Mouse (Mus musculus): ENCODE data around the gene Dkk1. TPM values are rescaled to one million over a fixed set of nuclear protein-coding genes. Genes with fewer than 3 reads are reported as not detected.
"Not testable (repeated sequence)": the region's sequence is repeated elsewhere in the genome, so short reads cannot be mapped to it uniquely, and the experiment has no call there.

Gene Dkk1
- polyA plus RNA-seq, 1 experiment from 2014 or later = 1.1 TPM

GRCm38 (mm10) chr19:30549854-30550647 is 586 bp upstream of the Dkk1 start:
- no peaks in the 10 kb centered on the region for H3K9me3 ChIP-seq (ENCODE audit: control insufficient read depth, low read length)
- H3K4me3 ChIP-seq (ENCODE audit: low read depth, low read length) = peak overlapping the region; percentile 36; the same call in 1 of the 2 replicates
- H3K27me3 ChIP-seq (ENCODE audit: control insufficient read depth, insufficient read depth, low read length) = peaks cover 30% of the 10 kb centered on the region
- H3K4me1 ChIP-seq (ENCODE audit: control insufficient read depth, insufficient read depth, low read length) = peaks cover 10% of the 10 kb centered on the region; the same call in 1 of the 2 replicates
- ATAC-seq (ENCODE audit: insufficient read depth, low FRiP score, low TSS enrichment) (0 out of 2 replicates have a peak, but pooled peaks have one; percentile 10), DNase-seq (ENCODE audit: low spot score) (peak; percentile 11)
- 1% methylated on average over 17 of the region's 17 CpGs for WGBS
- H3K4me2 ChIP-seq (ENCODE audit: low read depth) = peak overlapping the region; percentile 66
- H3K9ac ChIP-seq (ENCODE audit: low read length) = no peak overlapping the region; the same call in 1 of the 2 replicates
- no peak overlapping the region for H3K27ac ChIP-seq (ENCODE audit: low read depth, low read length)
- H3K36me3 ChIP-seq (ENCODE audit: control insufficient read depth, insufficient read depth, low read length) = no peaks in the 10 kb centered on the region

GRCm38 (mm10) chr19:30548411-30549043 is 938 bp downstream of the Dkk1 start:
- H3K27ac ChIP-seq (ENCODE audit: low read depth, low read length) = no peak overlapping the region
- under 1% methylated on average over 23 of the region's 23 CpGs for WGBS
- ATAC-seq (ENCODE audit: insufficient read depth, low FRiP score, low TSS enrichment) (peak; percentile 40; the same call in 1 of the 2 replicates), DNase-seq (ENCODE audit: low spot score) (peak; percentile 51)
- H3K9me3 ChIP-seq (ENCODE audit: control insufficient read depth, low read length) = no peaks in the 10 kb centered on the region
- peak overlapping the region; percentile 66 for H3K4me2 ChIP-seq (ENCODE audit: low read depth)
- peaks cover 10% of the 10 kb centered on the region; the same call in 1 of the 2 replicates for H3K4me1 ChIP-seq (ENCODE audit: control insufficient read depth, insufficient read depth, low read length)
- H3K4me3 ChIP-seq (ENCODE audit: low read depth, low read length) = peak overlapping the region; percentile 36
- peaks cover 30% of the 10 kb centered on the region for H3K27me3 ChIP-seq (ENCODE audit: control insufficient read depth, insufficient read depth, low read length)
- H3K9ac ChIP-seq (ENCODE audit: low read length) = no peak overlapping the region
- H3K36me3 ChIP-seq (ENCODE audit: control insufficient read depth, insufficient read depth, low read length) = no peaks in the 10 kb centered on the region

GRCm38 (mm10) chr19:30539365-30539941 is 10.0 kb downstream of the Dkk1 start:
- peak overlapping the region; percentile 42; the same call in 1 of the 2 replicates for H3K9ac ChIP-seq (ENCODE audit: low read length)
- not testable (repeated sequence) for H3K27me3 ChIP-seq (ENCODE audit: control insufficient read depth, insufficient read depth, low read length); H3K27ac ChIP-seq (ENCODE audit: low read depth, low read length); H3K36me3 ChIP-seq (ENCODE audit: control insufficient read depth, insufficient read depth, low read length); H3K4me1 ChIP-seq (ENCODE audit: control insufficient read depth, insufficient read depth, low read length); H3K9me3 ChIP-seq (ENCODE audit: control insufficient read depth, low read length); ATAC-seq (ENCODE audit: insufficient read depth, low FRiP score, low TSS enrichment)
- 1% methylated on average over 42 of the region's 44 CpGs for WGBS
- DNase-seq (ENCODE audit: low spot score) = peak; percentile 65
- H3K4me2 ChIP-seq (ENCODE audit: low read depth) = peak overlapping the region; percentile 50
- H3K4me3 ChIP-seq (ENCODE audit: low read depth, low read length) = peak overlapping the region; percentile 35

- Histone ChIP-seq H3K9ac (ENCODE audit: low read length) (no peak overlapping the region), H3K36me3 (ENCODE audit: control insufficient read depth, insufficient read depth, low read length) (no peaks in the 10 kb centered on the region), H3K9me3 (ENCODE audit: control insufficient read depth, low read length) (no peaks in the 10 kb centered on the region), H3K27me3 (ENCODE audit: control insufficient read depth, insufficient read depth, low read length) (no peaks in the 10 kb centered on the region), H3K4me3 (ENCODE audit: low read depth, low read length) (no peak overlapping the region), H3K4me1 (ENCODE audit: control insufficient read depth, insufficient read depth, low read length) (no peaks in the 10 kb centered on the region), H3K4me2 (ENCODE audit: low read depth) (no peak overlapping the region), H3K27ac (ENCODE audit: low read depth, low read length) (no peak overlapping the region)
- no peak for ATAC-seq (ENCODE audit: insufficient read depth, low FRiP score, low TSS enrichment)
- WGBS = 83% methylated on average over 6 of the region's 6 CpGs
- no peak for DNase-seq (ENCODE audit: low spot score)
Measured at GRCm38 (mm10) chr19:30516771-30517170, 32.7 kb downstream of the Dkk1 start.

- 49% methylated on average over 4 of the region's 4 CpGs for WGBS
- ATAC-seq (ENCODE audit: insufficient read depth, low FRiP score, low TSS enrichment) (no peak), DNase-seq (ENCODE audit: low spot score) (no peak)
- H3K36me3 ChIP-seq (ENCODE audit: control insufficient read depth, insufficient read depth, low read length) = no peaks in the 10 kb centered on the region
- no peaks in the 10 kb centered on the region for H3K4me1 ChIP-seq (ENCODE audit: control insufficient read depth, insufficient read depth, low read length)
- no peak overlapping the region for H3K9ac ChIP-seq (ENCODE audit: low read length)
- H3K4me2 ChIP-seq (ENCODE audit: low read depth) = no peak overlapping the region
- H3K4me3 ChIP-seq (ENCODE audit: low read depth, low read length) = no peak overlapping the region
- no peaks in the 10 kb centered on the region for H3K9me3 ChIP-seq (ENCODE audit: control insufficient read depth, low read length)
- no peaks in the 10 kb centered on the region for H3K27me3 ChIP-seq (ENCODE audit: control insufficient read depth, insufficient read depth, low read length)
- no peak overlapping the region for H3K27ac ChIP-seq (ENCODE audit: low read depth, low read length)
Measured at GRCm38 (mm10) chr19:30510481-30510880, 39.0 kb downstream of the Dkk1 start.

- Histone ChIP-seq H3K27me3 (ENCODE audit: control insufficient read depth, insufficient read depth, low read length) (no peaks in the 10 kb centered on the region), H3K4me2 (ENCODE audit: low read depth) (no peak overlapping the region), H3K36me3 (ENCODE audit: control insufficient read depth, insufficient read depth, low read length) (no peaks in the 10 kb centered on the region), H3K9me3 (ENCODE audit: control insufficient read depth, low read length) (no peaks in the 10 kb centered on the region), H3K9ac (ENCODE audit: low read length) (no peak overlapping the region), H3K27ac (ENCODE audit: low read depth, low read length) (no peak overlapping the region), H3K4me1 (ENCODE audit: control insufficient read depth, insufficient read depth, low read length) (no peaks in the 10 kb centered on the region), H3K4me3 (ENCODE audit: low read depth, low read length) (no peak overlapping the region)
- DNase-seq (ENCODE audit: low spot score) (no peak), ATAC-seq (ENCODE audit: insufficient read depth, low FRiP score, low TSS enrichment) (no peak)
- WGBS = 21% methylated on average over 5 of the region's 5 CpGs
Measured at GRCm38 (mm10) chr19:30505497-30505896, 44.0 kb downstream of the Dkk1 start.

All from neural tube, embryonic 11.5 days (tissue).